Comparison of ENCODE assay signal across 14 mouse cellular contexts in genomic region chr8:120356067-120356466, GRCm38 (mm10).
A peak's percentile ranks its signal among the peaks of the same experiment; 100 is the strongest.
DNase-seq lines count a peak whose midpoint lies in the region; ATAC-seq and TF ChIP-seq lines count a peak whose summit lies in the region.
"Had no signal": no experiment of that assay in that cellular context is flagged by ENCODE, and none has a peak within 500 bp of the region (broad histone marks: within the 10 kb centered on the region; RNA-seq: fewer than 3 reads in every experiment).

No protein-coding gene starts in this region.

- no peak overlapping the region for H3K27ac ChIP-seq in liver, embryonic 14.5 days
- no peak overlapping the region for H3K27ac ChIP-seq in liver, embryonic 11.5 days (ENCODE audit: low read depth, low read length)
- H3K27ac ChIP-seq in ES-Bruce4 (ENCODE audit: insufficient read depth, low read length) = no peak overlapping the region
- H3K27ac ChIP-seq in embryonic facial prominence, embryonic 11.5 days (replicated peaks; ENCODE audit: low read depth, low read length) = no peak overlapping the region
- 0 out of 2 replicates have a peak overlapping the region, but pooled peaks have one; percentile 5 for H3K27ac ChIP-seq in limb, embryonic 10.5 days
- H3K27ac ChIP-seq: heart, embryonic 15.5 days; liver, embryonic 15.5 days had no signal

- 62% methylated on average over 9 of the region's 9 CpGs for whole genome bisulfite sequencing in liver, embryonic 14.5 days (ENCODE audit: insufficient replicate concordance)
- WGBS in liver, embryonic 11.5 days = 71% methylated on average over 9 of the region's 9 CpGs
- WGBS in embryonic facial prominence, embryonic 11.5 days = 53% methylated on average over 9 of the region's 9 CpGs
- 66% methylated on average over 9 of the region's 9 CpGs for WGBS in limb, embryonic 10.5 days

- H3K27me3 ChIP-seq in liver, embryonic 14.5 days (ENCODE audit: control insufficient read depth, insufficient read depth, low read length) = no peaks in the 10 kb centered on the region; the same call in 1 of the 2 replicates
- no peaks in the 10 kb centered on the region for H3K27me3 ChIP-seq in liver, embryonic 11.5 days (replicated peaks; ENCODE audit: control insufficient read depth, insufficient read depth, low read length)
- no peaks in the 10 kb centered on the region for H3K27me3 ChIP-seq in ES-Bruce4 (ENCODE audit: control insufficient read depth, insufficient read depth, low read length, poor library complexity, severe bottlenecking)
- H3K27me3 ChIP-seq in embryonic facial prominence, embryonic 11.5 days (ENCODE audit: control insufficient read depth, insufficient read depth, low read length) = no peaks in the 10 kb centered on the region
- H3K27me3 ChIP-seq in limb, embryonic 10.5 days (ENCODE audit: low read depth, poor library complexity, severe bottlenecking) = no peaks in the 10 kb centered on the region
- H3K27me3 ChIP-seq: Patski had no signal

- TF ChIP-seq POLR2A in ES-Bruce4 (IDR thresholded peaks at IDR 0.05; ENCODE audit: insufficient read depth, low read length) = no peak

- TF ChIP-seq CTCF in liver, embryonic 14.5 days (IDR thresholded peaks at IDR 0.05; ENCODE audit: low read depth) = peak; percentile 50
- peak; percentile 34 for TF ChIP-seq CTCF in ES-Bruce4 (IDR thresholded peaks at IDR 0.05; ENCODE audit: low read depth, low read length)

- no peaks in the 10 kb centered on the region for H3K36me3 ChIP-seq in liver, embryonic 14.5 days (replicated peaks; ENCODE audit: control insufficient read depth, insufficient read depth, low read depth)
- H3K36me3 ChIP-seq in liver, embryonic 11.5 days (ENCODE audit: control insufficient read depth, insufficient read depth, low read length) = no peaks in the 10 kb centered on the region
- no peaks in the 10 kb centered on the region for H3K36me3 ChIP-seq in ES-Bruce4 (ENCODE audit: control insufficient read depth, insufficient read depth, low read length, poor library complexity, severe bottlenecking)
- no peaks in the 10 kb centered on the region for H3K36me3 ChIP-seq in embryonic facial prominence, embryonic 11.5 days (replicated peaks; ENCODE audit: control insufficient read depth, insufficient read depth, low read depth, low read length)
- H3K36me3 ChIP-seq in limb, embryonic 10.5 days = no peaks in the 10 kb centered on the region; the same call in none of the 2 replicates
- H3K36me3 ChIP-seq: heart, embryonic 15.5 days; liver, embryonic 15.5 days had no signal

- no peak overlapping the region for H3K9ac ChIP-seq in liver, embryonic 14.5 days (replicated peaks)
- no peak overlapping the region for H3K9ac ChIP-seq in liver, embryonic 11.5 days (ENCODE audit: low read depth, low read length)
- no peak overlapping the region for H3K9ac ChIP-seq in ES-Bruce4 (ENCODE audit: low read depth, poor library complexity, severe bottlenecking)
- H3K9ac ChIP-seq in embryonic facial prominence, embryonic 11.5 days (replicated peaks; ENCODE audit: low read length) = no peak overlapping the region
- H3K9ac ChIP-seq: heart, embryonic 15.5 days; liver, embryonic 15.5 days had no signal

- no peak for ATAC-seq in liver, embryonic 14.5 days (ENCODE audit: insufficient read depth)
- ATAC-seq in liver, embryonic 11.5 days (replicated peaks; ENCODE audit: low FRiP score) = no peak
- ATAC-seq in embryonic facial prominence, embryonic 11.5 days (replicated peaks; ENCODE audit: insufficient number of reproducible peaks, low FRiP score, low TSS enrichment, low read depth) = 0 out of 2 replicates have a peak, but pooled peaks have one; percentile 22
- ATAC-seq: Patski had no signal

- TF ChIP-seq EP300 in liver, embryonic 14.5 days (IDR thresholded peaks at IDR 0.05; ENCODE audit: low read depth) = no peak
- TF ChIP-seq EP300 in ES-Bruce4 (IDR thresholded peaks at IDR 0.05; ENCODE audit: insufficient read depth, low read depth, low read length) = no peak

- no peak overlapping the region for H3K4me2 ChIP-seq in liver, embryonic 14.5 days (ENCODE audit: low read depth)
- H3K4me2 ChIP-seq in liver, embryonic 11.5 days = no peak overlapping the region
- no peak overlapping the region for H3K4me2 ChIP-seq in embryonic facial prominence, embryonic 11.5 days (ENCODE audit: low read depth, low read length)
- H3K4me2 ChIP-seq: heart, embryonic 15.5 days; liver, embryonic 15.5 days had no signal

- no peak for DNase-seq in liver, embryonic 14.5 days (ENCODE audit: low read depth in 3 of 3, low spot score in 3 of 3)
- no peak for DNase-seq in liver, embryonic 11.5 days (ENCODE audit: low spot score)
- no peak for DNase-seq in embryonic facial prominence, embryonic 11.5 days (ENCODE audit: low spot score)
- no peak for DNase-seq in limb, embryonic 10.5 days (ENCODE audit: low spot score)
- DNase-seq in gastrocnemius, postnatal 4 days (ENCODE audit: low spot score in 2 of 2) = no peak
- DNase-seq in embryo, embryonic 10.5 days (ENCODE audit: low spot score) = no peak
- DNase-seq in urinary bladder, postnatal 14 days (ENCODE audit: low spot score) = no peak
- DNase-seq: cerebellum, adult 11-12 months; right cerebral cortex, adult 18-20 months had no signal

- H3K4me3 ChIP-seq in liver, embryonic 14.5 days (ENCODE audit: insufficient read depth in 1 of 2, low read depth in 2 of 2, low read length in 2 of 2) = no peak overlapping the region
- no peak overlapping the region for H3K4me3 ChIP-seq in liver, embryonic 11.5 days (ENCODE audit: low read depth, low read length)
- no peak overlapping the region for H3K4me3 ChIP-seq in ES-Bruce4 (ENCODE audit: low read depth, low read length)
- H3K4me3 ChIP-seq in embryonic facial prominence, embryonic 11.5 days (ENCODE audit: low read depth, low read length) = no peak overlapping the region
- no peak overlapping the region for H3K4me3 ChIP-seq in limb, embryonic 10.5 days
- H3K4me3 ChIP-seq: erythroblast, embryonic 14.5 days; heart, embryonic 15.5 days; liver, embryonic 15.5 days had no signal

- peaks cover 0 to 10% of the 10 kb centered on the region in 2 experiments; a peak in 1 of 4 replicates for H3K4me1 ChIP-seq in liver, embryonic 14.5 days (replicated peaks; ENCODE audit: control insufficient read depth in 2 of 2, insufficient read depth in 2 of 2, low read length in 1 of 2)
- H3K4me1 ChIP-seq in liver, embryonic 11.5 days (replicated peaks; ENCODE audit: control insufficient read depth, insufficient read depth, low read length) = peaks cover 31% of the 10 kb centered on the region
- peaks cover 12% of the 10 kb centered on the region for H3K4me1 ChIP-seq in ES-Bruce4 (ENCODE audit: control insufficient read depth, insufficient read depth, low read length)
- peaks cover 3% of the 10 kb centered on the region; the same call in 1 of the 2 replicates for H3K4me1 ChIP-seq in embryonic facial prominence, embryonic 11.5 days (ENCODE audit: control insufficient read depth, insufficient read depth, low read length)
- peaks cover 87% of the 10 kb centered on the region for H3K4me1 ChIP-seq in limb, embryonic 10.5 days

- no peaks in the 10 kb centered on the region for H3K9me3 ChIP-seq in liver, embryonic 14.5 days (ENCODE audit: control insufficient read depth, low read length)
- no peaks in the 10 kb centered on the region for H3K9me3 ChIP-seq in liver, embryonic 11.5 days (ENCODE audit: control insufficient read depth, low read length)
- no peaks in the 10 kb centered on the region for H3K9me3 ChIP-seq in ES-Bruce4 (replicated peaks; ENCODE audit: control insufficient read depth, insufficient read depth, low read length, poor library complexity, severe bottlenecking)
- no peaks in the 10 kb centered on the region for H3K9me3 ChIP-seq in embryonic facial prominence, embryonic 11.5 days (replicated peaks; ENCODE audit: control insufficient read depth, low read length)
- H3K9me3 ChIP-seq in limb, embryonic 10.5 days (replicated peaks) = no peaks in the 10 kb centered on the region
- H3K9me3 ChIP-seq: heart, embryonic 15.5 days; liver, embryonic 15.5 days had no signal
